Mouse (Mus musculus) thymus, postnatal 36 days (tissue): ENCODE data around the gene Vmn1r204.
"Not testable (repeated sequence)": the region's sequence is repeated elsewhere in the genome, so short reads cannot be mapped to it uniquely, and the experiment has no call there.

Experiments used
- DNase-seq, 2 experiments: peaks; one replicate each; pipeline ENCODE4 v3.0.0; 2022; ENCODE audit warnings: mixed read lengths in 2 of 2

Gene Vmn1r204

DNA sequence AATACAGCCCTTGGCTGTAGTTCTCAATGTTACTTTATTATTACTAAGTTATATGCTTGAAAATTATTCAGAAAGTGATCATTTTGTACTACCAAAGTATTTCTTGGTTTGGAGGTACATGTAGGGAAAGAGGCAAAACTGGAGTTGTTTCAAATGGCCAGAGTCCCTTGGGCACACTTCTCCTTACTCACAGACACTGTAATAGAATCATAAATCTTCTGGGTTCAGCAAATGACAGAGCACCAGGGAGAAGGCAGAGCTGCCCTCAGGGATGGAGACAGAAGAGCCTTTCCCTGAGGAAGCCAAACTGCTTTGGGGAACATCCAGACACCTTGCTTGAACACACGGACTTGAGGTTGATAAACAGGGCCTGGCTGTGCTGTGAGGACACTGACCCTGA is at the start of gene Vmn1r204:
TSS of gene Vmn1r204 (plus strand) at position 301 of the 400 bp plus-strand sequence.
- not testable (repeated sequence) for DNase-seq

DNA sequence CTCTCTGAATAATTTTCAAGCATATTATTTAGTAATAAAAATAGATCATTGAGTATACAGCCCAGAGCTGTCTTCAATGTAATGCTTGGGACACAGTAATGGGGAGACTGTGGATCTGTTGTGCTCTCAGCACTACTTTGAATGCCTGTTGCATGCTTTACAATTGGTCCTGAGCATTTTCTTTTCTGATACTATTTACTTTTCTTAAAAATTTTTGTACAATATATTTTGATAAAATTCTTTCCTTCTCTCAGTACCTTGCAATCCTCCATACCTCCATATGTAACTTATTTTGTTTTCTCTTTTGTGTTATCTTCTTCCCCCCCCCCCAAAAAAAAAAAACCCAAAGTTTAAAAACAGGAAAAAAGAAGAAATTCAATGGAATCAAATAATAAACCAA is 47.7 kb upstream of the Vmn1r204 start, which contains the start of gene Vmn1r202:
TSS of gene Vmn1r202 (minus strand) at position 101 of the 400 bp plus-strand sequence.
- DNase-seq: no peak

DNA sequence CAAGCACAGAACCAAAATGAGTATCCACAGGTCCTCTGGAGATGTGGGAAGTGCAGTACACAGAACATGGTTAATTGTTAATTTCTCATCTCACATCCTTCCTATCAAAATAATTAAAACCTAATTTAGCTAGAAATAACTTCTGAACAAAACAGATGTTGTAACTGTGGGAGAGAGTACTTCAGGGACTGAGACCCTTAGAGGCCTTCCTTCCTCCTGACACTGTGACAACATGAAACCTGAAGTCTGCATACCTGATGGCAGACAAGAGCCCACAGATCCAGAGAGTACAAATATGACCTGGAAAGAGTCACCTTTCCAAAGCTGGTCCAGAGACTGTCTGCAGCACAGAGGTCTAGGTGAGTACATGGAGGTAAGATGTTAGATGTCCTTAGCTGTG is 35.2 kb upstream of the Vmn1r204 start, which contains the start of gene Vmn1r203:
TSS of gene Vmn1r203 (plus strand) at position 301 of the 400 bp plus-strand sequence.
- DNase-seq: no peak

DNA sequence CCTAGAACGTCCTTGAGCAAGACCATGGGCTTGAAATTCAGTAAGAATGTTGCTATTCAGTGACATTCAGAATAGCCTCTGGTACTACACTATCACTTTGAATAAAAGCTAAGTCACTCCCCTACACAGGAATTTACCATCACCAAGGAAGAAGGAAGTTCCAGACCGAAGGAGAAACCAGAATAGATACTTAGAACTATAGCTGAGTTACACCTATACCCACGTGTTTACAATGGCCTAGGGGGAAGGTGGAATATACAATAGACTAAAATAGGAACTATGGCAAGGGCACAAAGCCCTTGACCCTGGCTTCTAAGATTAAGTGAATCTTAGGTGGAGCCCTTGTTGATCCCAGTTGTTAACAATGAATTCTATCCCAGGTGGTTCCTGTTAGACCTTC is 21.9 kb downstream of the Vmn1r204 start:
- DNase-seq: not testable (repeated sequence)

DNA sequence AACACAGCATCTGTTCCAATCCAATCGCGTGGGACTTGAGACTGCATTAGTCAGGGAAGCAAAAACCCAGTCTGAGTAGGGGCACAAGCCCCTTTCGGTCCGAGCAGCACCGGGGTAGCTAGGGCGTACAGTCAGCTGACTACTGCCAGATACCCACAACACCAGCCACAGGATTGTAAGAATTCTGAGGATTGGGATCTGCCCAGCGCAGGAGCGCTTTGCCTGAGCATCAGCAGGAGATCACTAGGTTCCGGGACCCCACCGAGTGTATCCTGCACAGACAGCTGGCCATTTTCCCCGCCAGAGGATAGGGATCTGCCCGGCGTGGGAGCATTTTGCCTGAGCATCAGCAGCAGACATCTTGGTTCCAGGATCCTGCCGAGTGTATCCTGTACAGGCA is 30.3 kb downstream of the Vmn1r204 start:
- DNase-seq: not testable (repeated sequence)

DNA sequence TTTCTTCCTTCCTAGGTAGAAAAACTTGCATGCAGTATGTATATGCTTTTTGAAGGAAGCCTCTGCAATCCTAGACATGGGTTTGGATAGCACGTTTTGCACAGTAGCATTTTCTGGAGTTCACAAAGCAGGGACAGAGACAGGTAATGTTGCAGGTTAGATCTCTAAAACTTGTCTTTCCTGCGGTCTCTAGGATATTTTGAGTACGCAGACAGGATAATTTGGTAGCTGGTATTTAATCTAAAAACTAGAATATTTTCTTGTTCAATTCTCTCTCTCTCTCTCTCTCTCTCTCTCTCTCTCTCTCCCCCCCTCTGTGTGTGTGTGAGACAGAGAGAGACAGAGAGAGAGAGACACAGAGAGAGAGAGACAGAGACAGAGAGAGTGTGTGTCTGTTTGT is 39.9 kb downstream of the Vmn1r204 start, which contains the start of gene Vmn1r205:
TSS of gene Vmn1r205 (minus strand) at position 101 of the 400 bp plus-strand sequence.
- no peak for DNase-seq
